Mouse (Mus musculus): ENCODE results near the gene Sp1. TPM values are rescaled to one million over a fixed set of nuclear protein-coding genes. Genes with fewer than 3 reads are reported as not detected.

Sp1 gene
- polyA plus RNA-seq, 1 experiment from 2014 or later: 5.0 TPM

DNA sequence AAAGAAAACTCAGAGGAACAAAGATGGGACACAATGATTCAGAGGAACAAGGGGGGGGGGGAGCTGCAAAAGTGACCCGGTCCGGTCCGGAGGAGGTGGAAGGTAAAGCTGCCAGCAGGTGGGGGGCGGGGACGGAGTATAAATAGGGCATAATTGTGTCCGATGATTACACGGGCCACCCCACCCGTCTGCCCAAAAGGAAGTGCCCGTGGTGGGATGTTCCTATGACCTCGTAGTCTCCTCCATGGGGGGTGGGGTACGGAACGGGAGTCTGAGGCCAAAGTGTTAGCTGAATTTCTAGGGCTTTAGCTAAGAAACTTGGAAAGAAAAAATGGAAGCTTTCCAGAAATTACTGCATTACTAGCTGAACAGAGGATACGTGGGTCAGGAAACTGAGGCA lies 36.0 kb upstream of the Sp1 start:
- H3K4me1 ChIP-seq (ENCODE audit: control insufficient read depth, insufficient read depth, low read length): peaks cover 6% of the 10 kb centered on the region
- 20% methylated on average over 13 of the region's 13 CpGs for WGBS
- H3K27ac ChIP-seq (ENCODE audit: low read length): no peak overlapping the region
- no peak overlapping the region for H3K4me3 ChIP-seq (ENCODE audit: low read length)
- H3K9me3 ChIP-seq (replicated peaks; ENCODE audit: control insufficient read depth, low read length): no peaks in the 10 kb centered on the region
- no peak overlapping the region for H3K9ac ChIP-seq (ENCODE audit: low read length)
- peaks cover 21% of the 10 kb centered on the region for H3K27me3 ChIP-seq (ENCODE audit: control insufficient read depth, insufficient read depth, low read length)
- ATAC-seq (replicated peaks; ENCODE audit: extremely low read depth, insufficient read depth, low FRiP score): no peak
- peak overlapping the region; percentile 7; the same call in 1 of the 2 replicates for H3K4me2 ChIP-seq (ENCODE audit: low read depth, low read length)
- H3K36me3 ChIP-seq (ENCODE audit: control insufficient read depth, insufficient read depth): no peaks in the 10 kb centered on the region

DNA sequence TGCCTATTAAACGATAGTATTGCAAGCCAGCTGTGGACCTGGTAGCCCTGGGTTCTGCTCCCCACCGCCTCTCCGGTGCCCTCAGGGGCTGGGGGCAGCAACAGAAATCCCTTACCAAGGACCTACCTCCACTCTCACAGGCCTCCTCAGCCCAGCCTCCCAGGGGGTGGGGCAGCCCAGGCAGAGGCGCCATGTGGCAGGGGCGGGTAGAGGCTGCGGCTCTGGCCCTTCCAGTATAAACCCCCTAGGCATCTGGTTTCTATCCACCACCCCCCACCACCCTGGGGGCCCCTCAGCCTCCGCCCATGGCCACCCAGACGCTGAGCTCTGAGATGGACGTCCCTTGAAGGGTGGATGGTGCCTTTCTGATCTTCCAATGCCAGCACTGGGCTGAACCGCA lies 35.2 kb upstream of the Sp1 start:
- H3K27me3 ChIP-seq (ENCODE audit: control insufficient read depth, insufficient read depth, low read length): peaks cover 17% of the 10 kb centered on the region
- no peaks in the 10 kb centered on the region for H3K36me3 ChIP-seq (ENCODE audit: control insufficient read depth, insufficient read depth)
- 10% methylated on average over 10 of the region's 10 CpGs for WGBS
- no peak overlapping the region for H3K27ac ChIP-seq (ENCODE audit: low read length)
- H3K4me3 ChIP-seq (ENCODE audit: low read length): no peak overlapping the region
- H3K4me2 ChIP-seq (ENCODE audit: low read depth, low read length): peak overlapping the region; percentile 20
- H3K9ac ChIP-seq (ENCODE audit: low read length): peak overlapping the region; percentile 6; the same call in 1 of the 2 replicates
- no peak for ATAC-seq (replicated peaks; ENCODE audit: extremely low read depth, insufficient read depth, low FRiP score)
- H3K4me1 ChIP-seq (ENCODE audit: control insufficient read depth, insufficient read depth, low read length): peaks cover 6% of the 10 kb centered on the region
- H3K9me3 ChIP-seq (replicated peaks; ENCODE audit: control insufficient read depth, low read length): no peaks in the 10 kb centered on the region

DNA sequence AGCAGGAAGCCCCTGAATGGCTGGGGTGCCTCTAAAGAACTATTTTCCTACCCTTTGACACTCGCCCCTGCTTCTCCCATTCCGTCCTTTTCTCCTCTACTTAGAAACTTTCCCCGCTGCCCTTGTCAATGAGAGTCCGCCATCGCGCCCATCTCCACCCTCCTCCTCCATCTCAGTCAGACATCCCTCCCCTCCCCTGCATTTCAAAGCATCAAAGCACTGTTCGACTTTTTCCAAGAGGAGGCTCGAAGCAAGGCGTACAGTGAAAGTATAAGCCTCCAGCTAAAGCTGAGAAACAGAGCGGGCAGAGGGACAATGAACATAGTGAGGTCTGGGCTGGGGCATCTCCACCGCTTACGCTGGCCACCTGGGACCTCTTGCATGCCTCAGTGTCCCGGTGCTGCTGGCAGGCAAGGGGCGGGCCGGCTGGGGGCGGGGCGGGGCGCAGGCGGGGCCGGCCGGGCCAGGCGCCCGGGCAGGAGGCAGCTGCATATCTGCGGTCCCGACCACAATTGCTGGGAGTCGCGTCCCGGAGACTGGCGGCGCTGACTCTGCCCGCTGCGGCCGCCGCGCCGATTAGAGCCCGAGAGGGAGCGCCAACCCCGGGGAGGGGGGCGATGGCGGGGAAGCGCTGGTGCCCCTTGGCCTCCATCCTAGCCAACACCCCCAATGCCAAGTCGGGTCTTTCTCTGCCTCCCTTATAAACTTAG lies 29.3 kb upstream of the Sp1 start:
- peaks cover 12% of the 10 kb centered on the region for H3K4me1 ChIP-seq (ENCODE audit: control insufficient read depth, insufficient read depth, low read length)
- H3K4me3 ChIP-seq (ENCODE audit: low read length): peak overlapping the region; percentile 73

DNA sequence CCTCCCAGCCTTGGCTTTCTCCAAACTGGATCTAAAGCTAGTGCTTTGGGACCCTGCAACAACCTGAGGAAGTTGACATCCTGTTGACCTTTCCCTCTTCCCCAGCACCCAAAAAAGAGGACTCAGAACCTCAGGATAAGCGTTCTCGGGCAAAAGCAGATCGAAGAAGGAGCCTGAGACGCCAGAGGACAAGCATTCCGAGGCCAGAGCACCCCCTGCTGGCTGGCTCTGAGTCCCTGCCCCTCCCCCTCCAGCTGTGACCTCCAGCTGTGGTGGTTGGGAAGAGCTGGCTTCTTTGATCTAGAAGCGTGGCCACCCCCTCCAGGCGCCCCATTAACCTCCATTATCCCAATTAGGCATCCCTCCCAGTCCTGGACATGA lies 28.8 kb upstream of the Sp1 start:
- peaks cover 12% of the 10 kb centered on the region for H3K4me1 ChIP-seq (ENCODE audit: control insufficient read depth, insufficient read depth, low read length)
- peak overlapping the region; percentile 82 for H3K9ac ChIP-seq (ENCODE audit: low read length)
- no peaks in the 10 kb centered on the region for H3K9me3 ChIP-seq (replicated peaks; ENCODE audit: control insufficient read depth, low read length)
- H3K27me3 ChIP-seq (ENCODE audit: control insufficient read depth, insufficient read depth, low read length): no peaks in the 10 kb centered on the region
- ATAC-seq (replicated peaks; ENCODE audit: extremely low read depth, insufficient read depth, low FRiP score): peak; percentile 80
- H3K36me3 ChIP-seq (ENCODE audit: control insufficient read depth, insufficient read depth): no peaks in the 10 kb centered on the region
- H3K27ac ChIP-seq (ENCODE audit: low read length): peak overlapping the region; percentile 81
- H3K4me2 ChIP-seq (ENCODE audit: low read depth, low read length): peak overlapping the region; percentile 99
- WGBS: under 1% methylated on average over 7 of the region's 7 CpGs
- peak overlapping the region; percentile 73 for H3K4me3 ChIP-seq (ENCODE audit: low read length)

More for the DNA sequence above, 29.3 kb upstream of the Sp1 start:
- no peaks in the 10 kb centered on the region for H3K27me3 ChIP-seq (ENCODE audit: control insufficient read depth, insufficient read depth, low read length)
- no peaks in the 10 kb centered on the region for H3K36me3 ChIP-seq (ENCODE audit: control insufficient read depth, insufficient read depth)
- no peaks in the 10 kb centered on the region for H3K9me3 ChIP-seq (replicated peaks; ENCODE audit: control insufficient read depth, low read length)
- 1% methylated on average over 43 of the region's 43 CpGs for WGBS
- H3K9ac ChIP-seq (ENCODE audit: low read length): peak overlapping the region; percentile 82
- peak overlapping the region; percentile 81 for H3K27ac ChIP-seq (ENCODE audit: low read length)
- peak overlapping the region; percentile 99 for H3K4me2 ChIP-seq (ENCODE audit: low read depth, low read length)
- peak; percentile 87 for ATAC-seq (replicated peaks; ENCODE audit: extremely low read depth, insufficient read depth, low FRiP score)

DNA sequence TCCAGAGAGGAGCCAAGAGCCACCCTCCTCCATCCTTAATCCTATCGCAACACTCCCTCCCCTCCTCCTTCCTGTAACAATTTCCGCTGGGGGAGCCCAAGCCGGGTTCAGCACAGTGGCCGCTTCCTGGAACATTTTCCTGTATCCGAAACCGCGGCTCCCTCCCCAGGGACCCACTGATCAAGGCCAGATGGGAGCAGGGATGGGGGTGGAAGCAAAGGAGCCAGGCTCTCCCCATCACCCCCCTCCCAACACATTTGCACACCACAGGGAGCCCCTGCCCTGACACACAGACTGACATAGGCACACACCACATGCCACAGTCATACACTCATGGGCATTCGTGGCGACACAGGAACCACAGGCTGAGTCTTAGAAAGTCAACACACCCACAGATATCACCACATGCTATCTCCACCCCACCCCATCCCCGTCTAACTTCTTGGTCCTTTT lies 28.1 kb upstream of the Sp1 start:
- Histone ChIP-seq H3K4me1 (ENCODE audit: control insufficient read depth, insufficient read depth, low read length) (peaks cover 12% of the 10 kb centered on the region), H3K9ac (ENCODE audit: low read length) (peak overlapping the region; percentile 45; the same call in 1 of the 2 replicates), H3K9me3 (replicated peaks; ENCODE audit: control insufficient read depth, low read length) (no peaks in the 10 kb centered on the region), H3K4me2 (ENCODE audit: low read depth, low read length) (peak overlapping the region; percentile 99), H3K4me3 (ENCODE audit: low read length) (0 out of 2 replicates have a peak overlapping the region, but pooled peaks have one; percentile 73), H3K27me3 (ENCODE audit: control insufficient read depth, insufficient read depth, low read length) (no peaks in the 10 kb centered on the region), H3K27ac (ENCODE audit: low read length) (peak overlapping the region; percentile 68), H3K36me3 (ENCODE audit: control insufficient read depth, insufficient read depth) (no peaks in the 10 kb centered on the region)
- ATAC-seq (replicated peaks; ENCODE audit: extremely low read depth, insufficient read depth, low FRiP score): peak; percentile 47; the same call in 1 of the 2 replicates
- WGBS: 8% methylated on average over 10 of the region's 10 CpGs

DNA sequence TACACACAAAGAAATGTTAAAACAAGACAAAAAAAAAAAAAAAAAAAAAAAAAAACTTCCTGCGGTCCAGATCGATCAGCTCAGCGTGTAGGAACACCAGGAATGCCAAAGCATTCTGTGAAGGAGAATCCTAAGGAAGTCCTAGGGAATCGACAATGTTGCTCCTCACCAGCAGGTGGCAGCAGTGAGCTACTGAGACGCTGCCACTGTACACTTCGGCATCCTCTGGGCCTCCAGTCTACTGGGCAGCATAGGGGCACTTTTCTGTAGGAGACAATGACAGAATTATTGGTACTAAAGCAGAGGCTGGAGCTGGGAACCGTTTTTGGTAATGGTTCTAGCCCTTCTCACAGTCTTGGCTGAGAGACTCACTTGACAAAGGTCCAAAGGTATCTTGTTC lies 24.4 kb upstream of the Sp1 start:
- WGBS: under 1% methylated on average over 7 of the region's 7 CpGs
- Histone ChIP-seq H3K4me1 (ENCODE audit: control insufficient read depth, insufficient read depth, low read length) (peaks cover 8% of the 10 kb centered on the region), H3K27me3 (ENCODE audit: control insufficient read depth, insufficient read depth, low read length) (no peaks in the 10 kb centered on the region), H3K36me3 (ENCODE audit: control insufficient read depth, insufficient read depth) (no peaks in the 10 kb centered on the region), H3K27ac (ENCODE audit: low read length) (no peak overlapping the region), H3K4me3 (ENCODE audit: low read length) (no peak overlapping the region), H3K9ac (ENCODE audit: low read length) (no peak overlapping the region), H3K9me3 (replicated peaks; ENCODE audit: control insufficient read depth, low read length) (no peaks in the 10 kb centered on the region), H3K4me2 (ENCODE audit: low read depth, low read length) (no peak overlapping the region)
- ATAC-seq (replicated peaks; ENCODE audit: extremely low read depth, insufficient read depth, low FRiP score): 0 out of 2 replicates have a peak, but pooled peaks have one; percentile 20

DNA sequence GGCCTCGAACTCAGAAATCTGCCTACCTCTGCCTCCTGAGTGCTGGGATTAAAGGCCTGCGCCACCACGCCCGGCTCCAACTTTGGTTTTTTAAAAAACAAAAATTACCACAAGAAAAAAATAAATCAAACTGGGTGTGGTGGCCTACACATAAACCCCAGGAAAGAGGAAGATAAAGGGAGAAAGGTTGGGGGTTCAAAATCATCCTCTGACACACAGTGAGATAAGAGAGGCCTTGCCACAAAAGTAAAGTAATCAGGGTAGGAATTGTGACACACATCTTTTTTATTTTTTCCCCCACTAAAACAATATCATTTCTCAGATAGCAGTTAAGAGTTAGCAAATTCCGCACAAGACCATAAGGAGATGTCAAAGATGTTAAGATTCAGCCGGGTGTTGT lies 22.3 kb upstream of the Sp1 start:
- Histone ChIP-seq H3K4me2 (ENCODE audit: low read depth, low read length) (no peak overlapping the region), H3K27me3 (ENCODE audit: control insufficient read depth, insufficient read depth, low read length) (no peaks in the 10 kb centered on the region), H3K4me1 (ENCODE audit: control insufficient read depth, insufficient read depth, low read length) (no peaks in the 10 kb centered on the region), H3K9ac (ENCODE audit: low read length) (no peak overlapping the region), H3K36me3 (ENCODE audit: control insufficient read depth, insufficient read depth) (no peaks in the 10 kb centered on the region), H3K4me3 (ENCODE audit: low read length) (no peak overlapping the region), H3K27ac (ENCODE audit: low read length) (no peak overlapping the region), H3K9me3 (replicated peaks; ENCODE audit: control insufficient read depth, low read length) (no peaks in the 10 kb centered on the region)
- ATAC-seq (replicated peaks; ENCODE audit: extremely low read depth, insufficient read depth, low FRiP score): no peak
- 85% methylated on average over 6 of the region's 6 CpGs for WGBS

DNA sequence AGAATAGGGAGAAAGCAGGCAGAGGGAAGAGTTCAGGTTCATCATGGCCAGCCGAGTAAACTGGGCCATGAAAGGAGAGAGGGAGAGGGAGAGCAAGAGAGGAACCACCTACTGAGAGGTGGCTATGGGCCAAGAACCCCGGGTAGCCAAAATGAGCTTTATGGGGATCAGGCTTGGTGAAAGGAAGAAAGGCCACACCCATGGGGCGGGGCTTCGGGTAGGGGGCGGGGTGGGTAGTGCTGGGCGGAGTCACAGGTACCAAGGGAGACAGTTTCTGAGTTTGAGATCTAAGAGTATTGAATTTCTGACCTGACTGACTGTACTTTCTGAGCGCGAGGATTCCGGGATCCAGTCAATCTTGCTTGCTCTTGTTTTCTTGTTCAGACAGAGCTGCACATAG lies 19.3 kb upstream of the Sp1 start:
- no peak overlapping the region for H3K9ac ChIP-seq (ENCODE audit: low read length)
- WGBS: 41% methylated on average over 9 of the region's 9 CpGs
- no peaks in the 10 kb centered on the region for H3K9me3 ChIP-seq (replicated peaks; ENCODE audit: control insufficient read depth, low read length)
- ATAC-seq (replicated peaks; ENCODE audit: extremely low read depth, insufficient read depth, low FRiP score): no peak
- H3K27ac ChIP-seq (ENCODE audit: low read length): no peak overlapping the region
- H3K4me1 ChIP-seq (ENCODE audit: control insufficient read depth, insufficient read depth, low read length): no peaks in the 10 kb centered on the region
- H3K4me2 ChIP-seq (ENCODE audit: low read depth, low read length): no peak overlapping the region
- H3K27me3 ChIP-seq (ENCODE audit: control insufficient read depth, insufficient read depth, low read length): no peaks in the 10 kb centered on the region
- no peaks in the 10 kb centered on the region for H3K36me3 ChIP-seq (ENCODE audit: control insufficient read depth, insufficient read depth)
- H3K4me3 ChIP-seq (ENCODE audit: low read length): no peak overlapping the region

DNA sequence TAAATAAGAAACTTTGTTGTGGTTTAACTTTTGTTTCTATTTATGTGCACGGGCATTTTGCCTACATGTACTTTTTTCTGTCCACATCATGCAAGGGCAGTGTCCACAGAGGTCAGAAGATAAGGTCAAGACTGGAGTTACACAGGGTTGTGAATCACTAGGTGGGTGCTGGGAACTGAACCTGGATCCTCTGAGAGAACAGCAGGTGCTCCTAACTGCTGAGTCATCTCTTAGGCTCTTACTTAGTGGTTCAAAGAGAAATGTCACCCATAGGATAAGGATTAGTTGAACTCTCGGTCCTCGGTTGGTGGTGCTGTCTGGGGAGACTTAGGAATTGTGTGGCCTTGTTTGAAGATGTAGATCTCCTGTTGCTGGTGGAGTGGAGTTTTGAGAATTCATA lies 17.0 kb upstream of the Sp1 start:
- H3K4me2 ChIP-seq (ENCODE audit: low read depth, low read length): no peak overlapping the region
- H3K4me3 ChIP-seq (ENCODE audit: low read length): no peak overlapping the region
- 0 out of 2 replicates have a peak, but pooled peaks cover 2% of the 10 kb centered on the region for H3K4me1 ChIP-seq (ENCODE audit: control insufficient read depth, insufficient read depth, low read length)
- no peak overlapping the region; the same call in 1 of the 2 replicates for H3K27ac ChIP-seq (ENCODE audit: low read length)
- ATAC-seq (replicated peaks; ENCODE audit: extremely low read depth, insufficient read depth, low FRiP score): no peak
- WGBS: 81% methylated on average over 3 of the region's 3 CpGs
- H3K27me3 ChIP-seq (ENCODE audit: control insufficient read depth, insufficient read depth, low read length): no peaks in the 10 kb centered on the region
- H3K9ac ChIP-seq (ENCODE audit: low read length): no peak overlapping the region
- H3K9me3 ChIP-seq (replicated peaks; ENCODE audit: control insufficient read depth, low read length): no peaks in the 10 kb centered on the region
- H3K36me3 ChIP-seq (ENCODE audit: control insufficient read depth, insufficient read depth): no peaks in the 10 kb centered on the region

Measured in heart, embryonic 16.5 days (tissue).